Mouse (Mus musculus) frontal cortex, postnatal 10 days (tissue): ENCODE results near the gene Wnt1.

Experiments
- DNase-seq, 2 experiments: peaks; one replicate each; pipeline ENCODE4 v3.0.0; 2022; ENCODE audit warnings: low spot score in 2 of 2, mixed read lengths in 1 of 2

Gene Wnt1

DNA sequence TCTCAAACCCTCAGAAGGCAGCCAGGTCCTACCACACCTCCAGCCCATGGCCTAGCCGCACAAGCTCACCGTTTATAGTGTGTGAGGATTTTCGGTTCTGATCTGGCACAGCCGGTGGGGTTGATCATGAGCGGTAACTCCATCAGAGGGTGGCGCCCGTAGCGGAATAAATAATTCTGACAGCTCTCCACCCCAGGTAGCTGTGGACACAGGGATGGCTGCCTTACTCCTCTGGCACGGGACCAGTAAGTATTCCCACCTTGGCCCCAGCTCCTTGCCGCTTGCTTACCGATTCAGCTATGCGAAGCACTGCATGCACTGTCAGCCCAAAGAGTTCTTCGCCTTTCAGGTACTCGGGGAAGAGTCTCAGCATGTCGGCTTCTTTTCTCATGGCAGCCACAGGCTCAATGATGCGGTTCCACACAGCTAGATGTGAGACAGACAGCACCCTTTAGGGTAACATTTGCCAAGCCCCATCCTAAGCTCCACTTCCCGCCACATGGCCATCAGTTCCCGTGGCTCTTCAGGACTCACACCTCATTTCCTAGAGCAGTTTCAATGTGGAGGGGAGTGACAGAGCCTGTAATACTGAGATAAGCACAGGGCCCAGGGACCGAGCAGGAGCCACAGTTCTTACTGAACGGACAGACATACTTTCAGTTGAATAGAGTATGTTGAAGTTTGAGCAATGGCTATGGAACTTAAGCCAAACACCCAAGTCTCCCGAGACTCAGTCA, 47.5 kb downstream of the Wnt1 start:
- no peak for DNase-seq

DNA sequence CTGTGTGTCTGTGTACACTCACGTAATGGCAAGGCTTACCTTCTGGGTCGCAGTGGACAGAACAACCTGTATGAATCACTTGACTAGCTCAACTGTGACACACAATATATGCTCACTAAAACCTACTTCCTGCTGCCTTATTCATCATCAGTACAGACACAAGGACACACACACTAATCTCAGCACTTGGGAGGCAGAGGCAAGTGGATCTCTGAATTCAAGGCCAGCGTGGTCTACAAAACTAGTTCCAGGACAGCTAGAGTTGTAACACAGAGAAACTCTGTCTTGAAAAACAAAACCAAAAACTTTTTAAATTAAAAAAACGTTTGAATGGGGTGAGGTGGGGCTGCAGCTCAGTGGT, 48.1 kb downstream of the Wnt1 start:
- DNase-seq: no peak

DNA sequence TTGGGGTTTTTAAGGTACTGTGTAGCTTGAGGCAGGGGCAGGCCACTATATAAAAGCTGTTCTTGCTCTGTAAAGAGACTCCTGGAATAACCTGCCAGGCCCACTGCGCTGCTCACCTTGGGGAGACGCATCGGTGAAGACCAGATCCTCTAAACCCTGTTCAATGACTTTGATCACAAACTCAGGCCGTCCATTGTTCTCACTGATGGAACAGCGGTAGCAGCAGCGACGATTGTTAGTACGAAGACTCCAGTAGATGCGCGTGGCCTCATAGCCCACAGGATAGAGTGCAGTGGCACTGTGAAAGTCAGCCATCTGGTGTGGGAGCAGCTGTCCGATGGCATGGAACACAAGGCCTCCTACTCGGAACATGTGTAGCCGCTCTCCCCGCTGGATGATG, 49.5 kb downstream of the Wnt1 start:
- DNase-seq: no peak

DNA sequence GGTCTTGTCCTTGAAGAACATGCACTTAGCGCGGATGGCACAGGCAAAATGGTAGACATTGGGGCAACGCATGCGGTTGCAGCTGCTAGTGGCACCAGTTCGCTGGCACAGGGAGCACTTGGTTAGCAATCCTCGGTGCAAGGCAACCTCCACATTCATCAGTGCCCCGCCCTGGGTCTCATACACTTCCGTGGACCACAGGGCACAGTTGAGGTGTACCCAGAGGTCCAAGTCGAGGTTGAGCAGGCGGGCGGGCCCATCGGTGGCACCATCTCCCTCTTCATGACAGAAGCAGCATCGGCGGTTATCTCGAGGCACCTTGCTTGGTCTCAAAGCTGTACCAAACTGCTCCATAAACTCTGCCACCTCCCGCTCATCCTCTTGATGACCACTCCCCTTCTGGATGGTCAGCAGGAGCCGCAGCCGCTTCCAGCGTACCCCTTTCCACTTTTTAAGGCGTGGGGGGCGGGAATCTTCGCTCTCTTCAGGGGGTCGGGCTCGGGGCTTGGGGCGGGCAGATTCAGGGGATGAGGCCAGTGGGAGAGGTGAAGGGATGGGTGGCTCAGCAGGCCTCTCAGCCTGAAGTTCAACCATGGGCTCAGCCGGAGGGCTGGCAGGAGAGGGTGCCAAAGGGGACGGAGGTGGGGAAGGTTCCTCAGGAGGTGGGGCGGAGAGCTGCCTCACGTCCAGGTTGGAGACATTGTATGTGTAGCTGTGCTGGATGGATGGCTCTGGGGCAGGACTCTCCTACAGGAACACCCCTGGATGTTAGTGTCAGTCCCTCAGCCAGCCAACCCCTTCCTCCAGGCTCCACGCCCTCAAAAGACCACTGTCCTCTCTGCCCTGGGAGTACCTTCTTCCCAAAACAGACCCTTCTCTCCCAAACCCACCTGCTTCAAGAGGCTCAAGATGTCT, 50.3 kb downstream of the Wnt1 start:
- DNase-seq: no peak
